Mouse (Mus musculus) cerebellum, adult 2 months (tissue): ENCODE results near the gene Adamts17.

Experiments
- CTCF ChIP-seq: fragments of 200-500 bp; IDR thresholded peaks from 2 replicates; pipeline ENCODE4 v1.5.1; 2011; ENCODE audit warnings: low read depth, mild to moderate bottlenecking, control low read depth, low read length, moderate library complexity, borderline replicate concordance; ENCODE audit not compliant: insufficient read depth
- POLR2A ChIP-seq: fragments of 200-500 bp; IDR thresholded peaks from 2 replicates; pipeline ENCODE4 v1.6.1; 2011; ENCODE audit warnings: low read length, control low read depth, borderline replicate concordance; ENCODE audit not compliant: insufficient read depth

- TF ChIP-seq CTCF (no peak), POLR2A (no peak)
Observed at GRCm38 (mm10) chr7:67009841-67010240, 170.3 kb downstream of the Adamts17 start.
